Mouse (Mus musculus) thymus, adult 2 months (tissue): Measurements from ENCODE around the gene Oaz1.

Experiments used
- CTCF ChIP-seq: fragments of 200-500 bp; IDR thresholded peaks from 2 replicates; pipeline ENCODE4 v1.5.1; 2012; ENCODE audit warnings: mild to moderate bottlenecking, control low read depth, low read length, moderate library complexity, borderline replicate concordance; ENCODE audit not compliant: control insufficient read depth, poor library complexity, insufficient read depth; ENCODE audit errors: extremely low read depth
- POLR2A ChIP-seq: fragments of 200-500 bp; IDR thresholded peaks from 2 replicates; pipeline ENCODE4 v1.6.1; 2012; ENCODE audit warnings: mild to moderate bottlenecking, low read length, control low read depth, moderate library complexity; ENCODE audit not compliant: control insufficient read depth, poor library complexity, insufficient read depth; ENCODE audit errors: extremely low read depth

- TF ChIP-seq CTCF (no peak), POLR2A (no peak)
These were observed 34.8 kb upstream of the Oaz1 start for GRCm38 (mm10) chr10:80791476-80792174.
